Mouse (Mus musculus): ENCODE data around the gene Aftph. TPM values are rescaled to one million over a fixed set of nuclear protein-coding genes. Genes with fewer than 3 reads are reported as not detected.
A peak's percentile ranks its signal among the peaks of the same experiment; 100 is the strongest.

The Aftph gene
- polyA plus RNA-seq, 1 experiment from 2014 or later, result 24.2 TPM

DNA sequence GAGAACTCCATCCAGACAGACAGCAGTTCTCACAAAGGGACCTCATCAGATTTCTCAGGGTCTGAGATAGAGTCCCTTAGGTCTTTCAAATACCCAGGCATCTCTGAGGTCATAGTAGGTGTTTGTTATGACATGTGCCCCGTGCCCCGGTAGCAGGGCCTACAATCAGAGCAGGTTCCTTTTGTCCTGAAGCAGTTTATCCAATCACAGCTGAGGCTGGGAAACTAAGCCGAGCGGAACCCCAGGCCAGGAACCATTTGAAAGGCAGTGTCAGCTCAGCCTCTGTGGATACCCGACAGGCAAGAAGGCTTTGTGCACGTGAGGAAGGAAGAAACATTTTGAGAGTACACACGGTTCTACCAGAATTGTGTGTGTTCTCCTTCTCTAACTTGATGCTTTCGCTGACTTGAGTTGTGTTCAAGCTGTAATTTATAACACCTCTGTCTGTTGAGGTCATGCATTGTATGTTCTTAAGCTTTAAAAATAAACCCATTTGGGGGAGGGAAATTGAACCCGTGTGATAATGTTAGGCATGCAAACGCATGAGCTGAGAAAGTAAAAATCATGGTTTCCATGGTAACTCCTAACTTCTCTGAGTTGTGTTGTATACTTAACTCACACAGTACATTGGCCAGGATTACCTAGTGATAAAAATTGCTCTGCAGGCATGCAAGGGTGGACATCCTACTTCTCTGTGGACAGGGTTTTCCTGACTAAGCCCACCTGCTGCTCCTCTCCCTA, 94.2 kb downstream of the Aftph start:
- Histone ChIP-seq H3K9ac (no peak overlapping the region), H3K4me1 (peaks cover 66% of the 10 kb centered on the region), H3K27ac (replicated peaks) (peak overlapping the region; percentile 61)

DNA sequence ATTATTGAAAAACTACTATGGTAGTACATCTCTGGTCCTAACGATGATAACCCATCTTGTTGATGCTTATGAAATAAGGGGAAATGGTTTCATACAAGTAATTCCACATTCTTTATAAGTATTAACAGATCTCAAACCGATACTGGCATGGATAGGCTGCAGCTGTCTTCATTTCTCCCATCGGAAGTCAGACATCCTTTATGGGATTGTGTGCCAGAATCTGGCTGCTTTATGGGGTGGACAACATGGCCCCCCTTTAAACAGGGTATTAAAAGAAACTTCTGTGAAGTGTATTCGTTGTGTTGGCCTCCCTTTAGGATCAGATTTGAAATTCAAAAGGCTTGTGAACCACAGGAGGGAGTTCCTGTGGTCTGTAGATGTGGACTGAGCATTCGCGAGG, 95.2 kb downstream of the Aftph start:
- H3K4me3 ChIP-seq (replicated peaks), result no peak overlapping the region
- no peak overlapping the region for H3K27ac ChIP-seq (replicated peaks)
- no peak overlapping the region for H3K9ac ChIP-seq
- no peak overlapping the region for H3K4me2 ChIP-seq (replicated peaks)
- ATAC-seq (ENCODE audit: insufficient number of reproducible peaks, low FRiP score, low TSS enrichment, low read depth), result no peak
- H3K9me3 ChIP-seq (replicated peaks), result no peaks in the 10 kb centered on the region
- H3K36me3 ChIP-seq, result peaks cover 6% of the 10 kb centered on the region; the same call in 1 of the 2 replicates
- 38% methylated on average over 6 of the region's 6 CpGs for WGBS
- no peaks in the 10 kb centered on the region for H3K27me3 ChIP-seq
- H3K4me1 ChIP-seq, result peaks cover 61% of the 10 kb centered on the region

More for the DNA sequence above, 94.2 kb downstream of the Aftph start:
- Histone ChIP-seq H3K27me3 (no peaks in the 10 kb centered on the region), H3K9me3 (replicated peaks) (no peaks in the 10 kb centered on the region), H3K36me3 (peaks cover 6% of the 10 kb centered on the region; the same call in 1 of the 2 replicates), H3K4me3 (replicated peaks) (no peak overlapping the region), H3K4me2 (replicated peaks) (0 out of 2 replicates have a peak overlapping the region, but pooled peaks have one; percentile 12)
- ATAC-seq (ENCODE audit: insufficient number of reproducible peaks, low FRiP score, low TSS enrichment, low read depth), result no peak
- WGBS, result 33% methylated on average over 10 of the region's 10 CpGs

DNA sequence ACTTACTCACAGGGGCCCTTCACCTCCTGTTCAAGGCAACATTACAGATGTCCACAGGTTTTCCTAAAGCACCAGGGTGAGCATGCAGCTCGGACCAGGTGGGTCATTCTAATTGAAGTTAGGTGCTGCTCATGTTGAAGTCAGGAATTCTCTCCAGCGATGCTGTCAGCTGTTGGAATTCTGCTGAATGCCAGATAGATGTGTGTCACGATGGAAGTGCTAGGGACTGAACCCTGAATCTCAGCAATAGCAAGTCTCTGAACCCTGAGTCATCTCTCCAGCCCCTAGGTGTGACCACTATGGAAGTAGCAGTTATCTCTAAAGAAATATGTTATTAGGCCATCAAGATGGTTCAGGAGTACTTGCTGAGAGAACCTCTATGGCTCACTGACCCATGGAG, 95.9 kb downstream of the Aftph start:
- H3K9me3 ChIP-seq (replicated peaks), result no peaks in the 10 kb centered on the region
- 64% methylated on average over 3 of the region's 3 CpGs for WGBS
- H3K27ac ChIP-seq (replicated peaks), result no peak overlapping the region
- H3K36me3 ChIP-seq, result peaks cover 6% of the 10 kb centered on the region; the same call in 1 of the 2 replicates
- H3K4me3 ChIP-seq (replicated peaks), result no peak overlapping the region
- no peak overlapping the region for H3K9ac ChIP-seq
- H3K4me1 ChIP-seq, result peaks cover 63% of the 10 kb centered on the region
- H3K27me3 ChIP-seq, result no peaks in the 10 kb centered on the region
- no peak overlapping the region for H3K4me2 ChIP-seq (replicated peaks)
- ATAC-seq (ENCODE audit: insufficient number of reproducible peaks, low FRiP score, low TSS enrichment, low read depth), result no peak

DNA sequence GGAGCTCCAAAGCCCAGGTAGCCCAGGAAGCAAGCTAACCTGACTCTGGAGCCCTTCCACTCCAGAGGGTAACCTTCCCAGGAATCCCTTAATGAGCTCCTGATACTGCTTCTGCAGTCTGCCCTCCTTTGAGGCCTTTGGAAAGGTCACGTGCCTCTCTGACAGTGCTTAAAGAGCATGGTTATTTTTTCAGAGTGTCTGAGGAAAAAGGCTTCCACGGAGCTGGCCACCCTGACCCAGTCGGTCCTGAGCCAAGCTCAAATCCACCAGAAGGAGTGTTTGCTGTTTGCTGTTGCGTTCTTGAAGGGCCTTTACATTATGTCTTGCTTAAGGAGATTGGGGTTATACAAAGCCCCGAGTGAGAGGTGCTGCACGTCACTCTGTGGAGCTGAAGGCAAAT, 96.5 kb downstream of the Aftph start:
- Histone ChIP-seq H3K27me3 (no peaks in the 10 kb centered on the region), H3K4me2 (replicated peaks) (no peak overlapping the region), H3K9ac (no peak overlapping the region), H3K27ac (replicated peaks) (no peak overlapping the region), H3K4me3 (replicated peaks) (no peak overlapping the region), H3K4me1 (peaks cover 67% of the 10 kb centered on the region), H3K9me3 (replicated peaks) (no peaks in the 10 kb centered on the region), H3K36me3 (peaks cover 6% of the 10 kb centered on the region; the same call in 1 of the 2 replicates)
- no peak for ATAC-seq (ENCODE audit: insufficient number of reproducible peaks, low FRiP score, low TSS enrichment, low read depth)
- 53% methylated on average over 6 of the region's 6 CpGs for WGBS

DNA sequence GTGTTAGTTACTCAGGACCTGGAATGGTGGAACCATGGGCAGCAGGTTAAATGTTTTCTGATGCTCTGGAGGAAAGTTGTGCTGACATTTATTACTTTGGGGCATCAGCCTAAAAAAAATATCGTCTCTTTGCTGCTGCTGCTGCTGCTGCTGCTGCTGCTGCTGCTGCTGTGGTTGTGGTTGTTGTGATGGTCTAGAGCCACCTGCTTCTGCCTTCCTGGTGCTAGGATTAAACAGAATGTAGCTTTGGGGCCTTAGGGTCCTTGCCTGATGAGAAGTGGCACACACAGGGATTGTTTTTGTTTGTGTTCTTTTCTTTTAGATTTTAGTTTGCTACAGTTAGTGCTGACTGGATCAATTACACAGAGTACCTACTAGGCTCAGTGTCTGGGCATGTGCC, 97.2 kb downstream of the Aftph start:
- no peaks in the 10 kb centered on the region for H3K27me3 ChIP-seq
- H3K36me3 ChIP-seq, result peaks cover 6% of the 10 kb centered on the region; the same call in 1 of the 2 replicates
- H3K4me1 ChIP-seq, result peaks cover 69% of the 10 kb centered on the region
- WGBS, result 74% methylated on average over 1 of the region's 1 CpGs
- no peak overlapping the region for H3K4me2 ChIP-seq (replicated peaks)
- no peak overlapping the region for H3K9ac ChIP-seq
- no peak for ATAC-seq (ENCODE audit: insufficient number of reproducible peaks, low FRiP score, low TSS enrichment, low read depth)
- no peak overlapping the region for H3K4me3 ChIP-seq (replicated peaks)
- no peaks in the 10 kb centered on the region for H3K9me3 ChIP-seq (replicated peaks)
- H3K27ac ChIP-seq (replicated peaks), result no peak overlapping the region

DNA sequence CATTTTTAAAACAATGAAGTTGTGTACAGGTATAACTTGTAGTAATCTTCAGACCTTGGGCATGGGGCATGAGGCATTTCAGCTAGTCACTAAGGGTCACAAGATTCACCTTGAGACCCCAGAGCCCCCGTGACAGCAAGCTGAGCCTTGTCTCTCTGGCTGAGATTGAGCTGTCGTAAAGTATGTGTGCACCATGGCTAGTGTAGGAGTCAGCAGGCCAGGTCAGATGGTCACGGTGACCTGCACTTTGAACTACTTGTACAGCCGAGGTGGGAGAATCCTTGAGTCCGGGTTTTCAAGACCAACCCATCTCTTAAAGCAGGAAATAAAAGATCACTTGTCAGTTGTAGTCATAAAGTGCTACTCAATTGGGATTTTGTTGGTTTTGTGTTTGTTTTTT, 98.2 kb downstream of the Aftph start:
- Histone ChIP-seq H3K9me3 (replicated peaks) (no peaks in the 10 kb centered on the region), H3K27me3 (no peaks in the 10 kb centered on the region), H3K4me3 (replicated peaks) (no peak overlapping the region), H3K4me2 (replicated peaks) (no peak overlapping the region), H3K9ac (no peak overlapping the region), H3K27ac (replicated peaks) (no peak overlapping the region), H3K36me3 (peaks cover 2% of the 10 kb centered on the region; the same call in 1 of the 2 replicates), H3K4me1 (peaks cover 71% of the 10 kb centered on the region)
- WGBS, result 70% methylated on average over 5 of the region's 5 CpGs
- ATAC-seq (ENCODE audit: insufficient number of reproducible peaks, low FRiP score, low TSS enrichment, low read depth), result no peak

DNA sequence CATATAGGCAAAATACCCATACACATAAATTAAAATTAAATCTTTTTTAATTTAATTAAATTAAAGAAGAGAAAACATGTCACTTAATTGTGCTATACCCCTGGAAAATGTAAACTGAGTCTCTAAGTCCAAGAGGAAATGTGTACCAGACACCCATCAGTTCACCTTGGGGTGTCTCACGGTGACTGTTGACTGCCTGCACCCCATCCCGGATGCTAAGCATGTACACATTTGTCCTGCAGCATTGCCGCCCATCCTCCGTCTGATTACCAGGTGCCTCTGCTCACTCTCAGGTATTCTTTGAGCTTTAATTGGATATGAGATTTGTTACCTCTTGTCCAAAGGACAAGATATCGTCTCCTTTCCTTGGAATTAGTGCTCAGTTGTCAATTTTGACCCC, 99.1 kb downstream of the Aftph start:
- WGBS, result 71% methylated on average over 5 of the region's 5 CpGs
- Histone ChIP-seq H3K9ac (no peak overlapping the region), H3K4me1 (peaks cover 65% of the 10 kb centered on the region), H3K27me3 (no peaks in the 10 kb centered on the region), H3K9me3 (replicated peaks) (no peaks in the 10 kb centered on the region), H3K27ac (replicated peaks) (no peak overlapping the region), H3K36me3 (no peaks in the 10 kb centered on the region), H3K4me2 (replicated peaks) (no peak overlapping the region), H3K4me3 (replicated peaks) (no peak overlapping the region)
- ATAC-seq (ENCODE audit: insufficient number of reproducible peaks, low FRiP score, low TSS enrichment, low read depth), result no peak

DNA sequence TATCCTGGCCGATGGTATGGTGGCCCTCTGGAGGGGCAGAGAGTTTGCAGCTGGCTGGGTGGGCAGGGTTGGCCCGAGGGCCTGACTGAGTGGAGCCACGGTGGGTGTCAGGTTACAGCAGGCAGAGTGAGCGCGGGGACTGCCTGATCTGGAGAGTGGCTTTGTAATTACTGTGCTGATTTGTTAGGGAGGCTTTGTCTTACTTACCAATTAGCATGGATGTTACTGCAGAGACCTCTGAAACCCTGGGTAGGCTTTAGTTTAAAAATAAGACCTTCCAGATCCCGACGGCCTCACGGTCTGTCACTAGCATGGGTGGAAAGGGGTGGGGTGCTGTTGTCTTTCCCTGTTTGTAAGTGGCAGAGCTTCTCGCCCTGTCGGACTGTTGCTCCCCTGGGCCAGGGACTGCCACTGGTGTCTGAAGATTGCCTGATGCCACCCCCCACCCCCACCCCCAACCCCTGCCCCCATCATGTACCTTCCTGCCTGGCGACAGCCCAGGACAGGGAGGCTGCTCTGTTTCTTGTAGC, 101.4 kb downstream of the Aftph start:
- no peaks in the 10 kb centered on the region for H3K27me3 ChIP-seq
- H3K27ac ChIP-seq (replicated peaks), result peak overlapping the region; percentile 67
- ATAC-seq (ENCODE audit: insufficient number of reproducible peaks, low FRiP score, low TSS enrichment, low read depth), result peak; percentile 92
- peak overlapping the region; percentile 40 for H3K4me2 ChIP-seq (replicated peaks)
- H3K4me3 ChIP-seq (replicated peaks), result no peak overlapping the region
- peaks cover 58% of the 10 kb centered on the region for H3K4me1 ChIP-seq
- no peaks in the 10 kb centered on the region for H3K36me3 ChIP-seq
- WGBS, result 4% methylated on average over 11 of the region's 11 CpGs
- H3K9me3 ChIP-seq (replicated peaks), result no peaks in the 10 kb centered on the region
- 0 out of 2 replicates have a peak overlapping the region, but pooled peaks have one; percentile 9 for H3K9ac ChIP-seq

DNA sequence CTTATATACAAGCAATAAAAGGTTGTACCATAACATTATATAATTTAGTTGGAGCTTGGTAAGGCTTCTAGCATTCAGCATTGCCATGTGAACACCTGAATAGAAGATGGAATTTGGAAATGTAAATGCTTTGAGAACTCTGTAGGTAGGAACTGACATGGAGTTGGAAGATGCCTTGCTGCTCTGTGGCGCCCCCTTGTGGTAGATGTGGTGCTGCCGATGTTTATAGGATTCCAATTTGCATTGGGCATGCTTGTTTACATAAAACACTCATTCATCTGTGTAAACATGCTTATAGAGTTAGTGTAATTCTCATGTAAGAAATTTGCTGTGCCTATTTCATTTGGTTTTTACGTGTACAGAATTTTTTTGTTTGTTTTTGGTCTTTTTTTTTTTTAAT, 102.5 kb downstream of the Aftph start:
- no peak overlapping the region for H3K4me2 ChIP-seq (replicated peaks)
- no peak overlapping the region for H3K9ac ChIP-seq
- H3K9me3 ChIP-seq (replicated peaks), result no peaks in the 10 kb centered on the region
- no peaks in the 10 kb centered on the region for H3K36me3 ChIP-seq
- no peak for ATAC-seq (ENCODE audit: insufficient number of reproducible peaks, low FRiP score, low TSS enrichment, low read depth)
- 17% methylated on average over 3 of the region's 3 CpGs for WGBS
- no peak overlapping the region for H3K4me3 ChIP-seq (replicated peaks)
- peaks cover 50% of the 10 kb centered on the region for H3K4me1 ChIP-seq
- no peak overlapping the region for H3K27ac ChIP-seq (replicated peaks)
- H3K27me3 ChIP-seq, result no peaks in the 10 kb centered on the region

DNA sequence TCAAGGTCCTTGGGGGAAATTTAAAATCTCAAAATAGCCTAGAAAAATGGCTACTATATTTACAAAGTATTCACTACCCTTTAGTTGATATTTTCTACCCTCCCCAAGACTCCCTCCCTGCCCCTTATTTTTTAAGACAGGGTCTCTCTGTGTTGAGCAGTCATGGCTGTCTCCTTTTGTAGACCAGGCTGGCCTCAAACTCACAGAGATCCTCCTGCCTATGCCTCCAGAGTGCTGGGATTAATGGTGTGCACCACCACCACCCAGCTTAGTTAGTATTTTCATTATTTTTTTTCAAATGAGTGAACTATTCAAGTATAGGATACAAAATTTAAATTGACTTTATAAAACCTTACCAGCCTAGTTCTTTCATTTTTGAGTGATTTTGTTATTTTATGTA, 104.3 kb downstream of the Aftph start:
- H3K4me2 ChIP-seq (replicated peaks), result no peak overlapping the region
- no peaks in the 10 kb centered on the region for H3K9me3 ChIP-seq (replicated peaks)
- no peak for ATAC-seq (ENCODE audit: insufficient number of reproducible peaks, low FRiP score, low TSS enrichment, low read depth)
- no peak overlapping the region for H3K9ac ChIP-seq
- H3K36me3 ChIP-seq, result no peaks in the 10 kb centered on the region
- H3K4me1 ChIP-seq, result peaks cover 59% of the 10 kb centered on the region
- no peaks in the 10 kb centered on the region for H3K27me3 ChIP-seq
- H3K4me3 ChIP-seq (replicated peaks), result no peak overlapping the region
- H3K27ac ChIP-seq (replicated peaks), result no peak overlapping the region

DNA sequence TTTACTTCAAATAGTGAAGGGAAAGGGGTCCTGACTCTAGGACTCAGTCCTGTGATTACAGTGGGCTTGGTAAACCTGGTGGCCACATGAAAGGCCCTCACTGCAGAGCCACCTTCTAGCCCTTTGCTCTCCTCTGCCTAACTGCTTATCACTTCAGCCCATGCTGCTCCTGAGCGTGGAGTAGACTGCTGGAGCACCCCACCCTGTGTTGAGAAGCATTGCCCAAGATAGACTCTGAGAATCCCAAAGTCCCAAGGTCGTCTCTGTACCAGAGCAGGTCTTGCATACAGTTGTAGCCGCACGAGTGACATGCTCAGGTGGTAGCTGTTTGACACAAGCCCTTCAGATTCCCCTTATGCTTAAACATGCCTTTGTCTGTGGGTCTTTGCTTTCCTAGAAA, 105.3 kb downstream of the Aftph start:
- no peaks in the 10 kb centered on the region for H3K27me3 ChIP-seq
- no peaks in the 10 kb centered on the region for H3K36me3 ChIP-seq
- ATAC-seq (ENCODE audit: insufficient number of reproducible peaks, low FRiP score, low TSS enrichment, low read depth), result no peak
- H3K4me3 ChIP-seq (replicated peaks), result no peak overlapping the region
- no peaks in the 10 kb centered on the region for H3K9me3 ChIP-seq (replicated peaks)
- peak overlapping the region; percentile 65 for H3K27ac ChIP-seq (replicated peaks)
- no peak overlapping the region for H3K9ac ChIP-seq
- 66% methylated on average over 4 of the region's 4 CpGs for WGBS
- peaks cover 60% of the 10 kb centered on the region for H3K4me1 ChIP-seq
- H3K4me2 ChIP-seq (replicated peaks), result peak overlapping the region; percentile 31

DNA sequence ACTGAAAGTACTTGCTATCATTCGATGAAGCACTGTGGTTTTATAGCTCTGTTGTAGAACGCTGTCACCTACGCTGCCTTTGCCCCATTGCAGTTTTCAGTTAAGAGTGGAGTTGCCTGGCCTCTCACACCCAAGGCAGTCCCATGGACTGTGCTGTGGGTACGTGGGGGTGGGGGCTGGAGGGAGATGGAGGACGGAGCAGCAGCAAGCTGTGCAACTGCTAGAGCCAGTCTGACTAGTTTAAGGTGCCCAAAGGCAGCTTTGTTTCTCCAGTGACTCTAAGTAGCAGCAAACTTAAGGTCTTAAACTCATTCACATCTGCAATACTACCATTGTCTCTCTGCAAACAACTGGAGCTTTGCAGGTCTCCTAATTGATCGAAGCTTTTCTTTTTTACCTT, 105.7 kb downstream of the Aftph start:
- ATAC-seq (ENCODE audit: insufficient number of reproducible peaks, low FRiP score, low TSS enrichment, low read depth), result no peak
- Histone ChIP-seq H3K9me3 (replicated peaks) (no peaks in the 10 kb centered on the region), H3K4me2 (replicated peaks) (peak overlapping the region; percentile 31), H3K4me3 (replicated peaks) (no peak overlapping the region), H3K4me1 (peaks cover 55% of the 10 kb centered on the region), H3K27me3 (no peaks in the 10 kb centered on the region), H3K27ac (replicated peaks) (peak overlapping the region; percentile 65), H3K9ac (no peak overlapping the region), H3K36me3 (no peaks in the 10 kb centered on the region)
- WGBS, result 34% methylated on average over 6 of the region's 6 CpGs

Data from embryonic facial prominence, embryonic 15.5 days (tissue).